Comparison of ENCODE assay signal across 8 mouse cellular contexts in the genomic region with DNA sequence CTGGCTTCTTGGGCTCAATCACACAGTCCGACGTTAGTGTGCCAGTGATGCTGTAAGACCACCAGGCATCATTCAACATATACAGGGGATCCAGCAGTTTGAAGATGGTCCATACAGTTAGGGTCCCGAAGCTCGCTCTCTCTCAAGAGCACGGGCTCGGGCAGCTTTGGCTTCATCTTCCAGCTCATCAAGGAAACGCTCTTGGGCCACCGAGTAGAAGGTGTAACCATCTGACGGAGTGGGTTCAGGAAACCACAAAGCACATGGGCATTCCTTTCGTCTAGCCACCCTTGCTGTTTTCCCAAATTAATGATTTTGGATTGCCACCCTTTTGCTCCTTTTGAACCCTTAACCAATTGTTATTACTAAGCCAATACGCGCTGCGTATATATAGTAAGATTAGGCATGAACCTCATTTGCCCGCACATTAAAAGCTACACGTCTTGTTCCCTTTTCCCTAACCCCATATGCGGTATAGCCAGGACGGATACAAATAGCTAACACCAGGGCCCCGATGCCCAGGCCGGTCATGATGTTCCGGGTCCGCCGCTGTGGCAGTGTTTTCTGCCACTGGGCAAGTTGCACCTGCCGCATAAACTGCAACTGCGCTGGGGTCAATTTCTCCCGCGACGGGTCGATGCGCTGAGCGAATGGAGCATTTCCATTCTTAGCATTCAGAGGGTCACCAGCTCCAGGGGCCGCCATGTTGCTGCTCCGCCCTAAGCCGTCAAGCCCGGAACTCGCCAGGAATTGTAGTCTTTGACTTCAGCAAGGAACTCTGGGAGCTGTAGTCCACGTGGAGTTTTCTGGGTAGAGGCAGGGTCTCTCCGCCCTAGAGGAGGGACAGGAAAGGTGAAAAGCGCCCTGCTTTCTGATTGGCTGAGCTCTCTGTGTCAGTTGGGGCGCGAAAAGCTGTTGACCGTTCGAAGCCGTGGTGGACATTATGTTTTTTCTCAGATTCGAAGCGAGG. TPM values are rescaled to one million over a fixed set of nuclear protein-coding genes. Genes with fewer than 3 reads are reported as not detected.
A peak's percentile ranks its signal among the peaks of the same experiment; 100 is the strongest.
DNase-seq lines count a peak whose midpoint lies in the region; ATAC-seq and TF ChIP-seq lines count a peak whose summit lies in the region.

A gene (plus strand): TSS at position 790 of the 970 bp plus-strand sequence.
A gene (minus strand): TSS at position 892 of the 970 bp plus-strand sequence.

- in situ Hi-C loops in CH12.LX (cut with MboI; ENCODE audit: low pct_ligation_motif_present, low pct_unique_long_range_greater_than_20kb, low sequenced_read_pairs), result no loop called here

- H3K4me3 ChIP-seq in CH12.LX (replicated peaks in 1 of 3; ENCODE audit: low read depth in 2 of 3, low read length in 2 of 3, poor library complexity in 1 of 3), result peak within 1 kb of the TSS; percentile 77 to 91 (median 82)
- peak within 1 kb of the TSS; percentile 70 to 80 for H3K4me3 ChIP-seq in heart, embryonic 14.5 days (ENCODE audit: control insufficient read depth in 1 of 2, insufficient read depth in 1 of 2, low read depth in 1 of 2, low read length in 2 of 2)
- H3K4me3 ChIP-seq in liver, embryonic 11.5 days (ENCODE audit: low read depth, low read length), result peak within 1 kb of the TSS; percentile 84

- H3K9ac ChIP-seq in CH12.LX (ENCODE audit: insufficient read depth, low read depth), result peak within 1 kb of the TSS; percentile 66
- H3K9ac ChIP-seq in heart, embryonic 14.5 days (ENCODE audit: low read length), result peak within 1 kb of the TSS; percentile 83
- H3K9ac ChIP-seq in liver, embryonic 11.5 days (ENCODE audit: low read depth, low read length), result peak within 1 kb of the TSS; percentile 84

- no peak for TF ChIP-seq CTCF in CH12.LX (conservative IDR thresholded peaks at IDR 0.05 in 1 of 2, IDR thresholded peaks at IDR 0.05 in 1 of 2; ENCODE audit: low read depth in 2 of 2, low read length in 2 of 2)

- TF ChIP-seq EP300 in CH12.LX (IDR thresholded peaks at IDR 0.05; ENCODE audit: low read length), result no peak

- ATAC-seq in heart, embryonic 14.5 days (ENCODE audit: insufficient number of reproducible peaks, insufficient read depth, low FRiP score, low read depth), result peak; percentile 91
- ATAC-seq in liver, embryonic 11.5 days (replicated peaks; ENCODE audit: low FRiP score), result peak; percentile 94

- 6% methylated on average over 45 of the region's 45 CpGs for WGBS in heart, embryonic 14.5 days
- WGBS in liver, embryonic 11.5 days, result 7% methylated on average over 45 of the region's 45 CpGs

- dilution Hi-C loops in CH12.LX (cut with MboI; ENCODE audit: extremely low pct_ligation_motif_present, extremely low pct_unique_long_range_greater_than_20kb, low sequenced_read_pairs), result no loop called here

- H3K4me2 ChIP-seq in CH12.LX (ENCODE audit: insufficient read depth, low read depth, poor library complexity, severe bottlenecking), result peak within 1 kb of the TSS; percentile 60
- H3K4me2 ChIP-seq in heart, embryonic 14.5 days (ENCODE audit: low read length), result peak within 1 kb of the TSS; percentile 94
- peak within 1 kb of the TSS; percentile 83 for H3K4me2 ChIP-seq in liver, embryonic 11.5 days

- H3K9me3 ChIP-seq in CH12.LX (replicated peaks; ENCODE audit: low read length), result no peaks in the 10 kb centered on the region
- H3K9me3 ChIP-seq in heart, embryonic 14.5 days (ENCODE audit: control insufficient read depth, low read length), result no peaks in the 10 kb centered on the region
- H3K9me3 ChIP-seq in liver, embryonic 11.5 days (ENCODE audit: control insufficient read depth, low read length), result no peaks in the 10 kb centered on the region

- peaks cover 14 to 43% of the 10 kb centered on the region in 2 experiments for H3K36me3 ChIP-seq in CH12.LX (replicated peaks in 1 of 2; ENCODE audit: control insufficient read depth in 1 of 2, insufficient read depth in 1 of 2, low read length in 1 of 2)
- peaks cover 12% of the 10 kb centered on the region; the same call in 1 of the 2 replicates for H3K36me3 ChIP-seq in heart, embryonic 14.5 days (ENCODE audit: control insufficient read depth, insufficient read depth, low read length)
- peaks cover 5% of the 10 kb centered on the region; the same call in 1 of the 2 replicates for H3K36me3 ChIP-seq in liver, embryonic 11.5 days (ENCODE audit: control insufficient read depth, insufficient read depth, low read length)
- H3K36me3 ChIP-seq in splenic B cell, adult 2 months (ENCODE audit: control insufficient read depth, insufficient read depth, low read length, poor library complexity, severe bottlenecking), result no peaks in the 10 kb centered on the region

- TF ChIP-seq RAD21 in CH12.LX (IDR thresholded peaks at IDR 0.05; ENCODE audit: low read depth, low read length), result no peak

- peaks cover 13 to 42% of the 10 kb centered on the region in 2 experiments for H3K4me1 ChIP-seq in CH12.LX (ENCODE audit: control insufficient read depth in 1 of 2, insufficient read depth in 2 of 2)
- peaks cover 13 to 22% of the 10 kb centered on the region in 2 experiments for H3K4me1 ChIP-seq in heart, embryonic 14.5 days (ENCODE audit: control insufficient read depth in 2 of 2, insufficient read depth in 2 of 2, low read length in 2 of 2)
- H3K4me1 ChIP-seq in liver, embryonic 11.5 days (replicated peaks; ENCODE audit: control insufficient read depth, insufficient read depth, low read length), result peaks cover 16% of the 10 kb centered on the region

- peak within 1 kb of the TSS; percentile 37; the same call in 1 of the 2 replicates for H3K27ac ChIP-seq in CH12.LX (ENCODE audit: insufficient read depth, low read depth)
- peak within 1 kb of the TSS; percentile 47 to 77; a peak in 3 of 4 replicates for H3K27ac ChIP-seq in heart, embryonic 14.5 days (replicated peaks in 1 of 2; ENCODE audit: control insufficient read depth in 1 of 2, insufficient read depth in 1 of 2, low read depth in 2 of 2, low read length in 2 of 2)
- peak within 1 kb of the TSS; percentile 40 for H3K27ac ChIP-seq in liver, embryonic 11.5 days (ENCODE audit: low read depth, low read length)

- H3K79me2 ChIP-seq in CH12.LX (replicated peaks; ENCODE audit: control insufficient read depth, extremely low read depth, insufficient read depth, poor library complexity, severe bottlenecking), result no peaks in the 10 kb centered on the region; the same call in 1 of the 2 replicates

- peak; percentile 92 for TF ChIP-seq POLR2A in CH12.LX (IDR thresholded peaks at IDR 0.05; ENCODE audit: low read depth, low read length)

- H3K27me3 ChIP-seq in CH12.LX (replicated peaks), result no peaks in the 10 kb centered on the region
- H3K27me3 ChIP-seq in heart, embryonic 14.5 days (ENCODE audit: control insufficient read depth, insufficient read depth, low read length), result no peaks in the 10 kb centered on the region
- no peaks in the 10 kb centered on the region for H3K27me3 ChIP-seq in liver, embryonic 11.5 days (replicated peaks; ENCODE audit: control insufficient read depth, insufficient read depth, low read length)
- no peaks in the 10 kb centered on the region for H3K27me3 ChIP-seq in splenic B cell, adult 2 months (ENCODE audit: control insufficient read depth, insufficient read depth, low read length, poor library complexity, severe bottlenecking)

- DNase-seq in CH12.LX (ENCODE audit: extremely low read depth), result peak; percentile 96
- peak; percentile 63 for DNase-seq in c-Kit-negative CD71-positive TER-119-positive erythroid progenitor cells, embryonic 14.5 days (ENCODE audit: low read depth, low spot score)
- peak; percentile 75 for DNase-seq in fibroblast of lung, adult 2 months (ENCODE audit: low read depth)
- peak; percentile 91 for DNase-seq in kidney, postnatal 10 days
- peak; percentile 79 for DNase-seq in liver, embryonic 11.5 days (ENCODE audit: low spot score)
- DNase-seq in naive thymus-derived CD4-positive, alpha-beta T cell, adult 2 months (ENCODE audit: low read depth), result peak; percentile 87
- peak; percentile 85 for DNase-seq in splenic B cell, adult 2 months (ENCODE audit: low read depth, low spot score)

TF ChIP-seq in CH12.LX, 34 proteins besides CTCF, POLR2A, EP300 and RAD21 (continues in another document):
- no peak for TF ChIP-seq PAX5 (IDR thresholded peaks at IDR 0.05; ENCODE audit: low read length)
- peak; percentile 60; the same call in 1 of the 2 replicates for TF ChIP-seq USF2 (conservative IDR thresholded peaks at IDR 0.05; ENCODE audit: low read depth, low read length)
- TF ChIP-seq JUND (conservative IDR thresholded peaks at IDR 0.05; ENCODE audit: low read depth, low read length), result peak; percentile 37; the same call in 1 of the 2 replicates
- peak; percentile 85 for TF ChIP-seq ZMIZ1 (IDR thresholded peaks at IDR 0.05; ENCODE audit: low read depth, low read length)
- TF ChIP-seq MAX (IDR thresholded peaks at IDR 0.05; ENCODE audit: low read length), result peak; percentile 99
- no peak for TF ChIP-seq CHD1 (IDR thresholded peaks at IDR 0.05; ENCODE audit: low read depth, low read length)
- peak; percentile 98 for TF ChIP-seq ELF1 (IDR thresholded peaks at IDR 0.05; ENCODE audit: low read depth, low read length)
- no peak for TF ChIP-seq ZNF384 (IDR thresholded peaks at IDR 0.05; ENCODE audit: low read depth, low read length)
- TF ChIP-seq ETS1 (conservative IDR thresholded peaks at IDR 0.05; ENCODE audit: low read depth, low read length), result peak; percentile 33; the same call in 1 of the 2 replicates
- TF ChIP-seq BHLHE40 (IDR thresholded peaks at IDR 0.05; ENCODE audit: low read depth, low read length), result no peak
- TF ChIP-seq USF1 (IDR thresholded peaks at IDR 0.05; ENCODE audit: low read depth, low read length), result peak; percentile 22; the same call in 1 of the 2 replicates
- TF ChIP-seq ZC3H11A (IDR thresholded peaks at IDR 0.05; ENCODE audit: low read depth, low read length), result no peak
- peak; percentile 73; the same call in 1 of the 2 replicates for TF ChIP-seq MEF2A (IDR thresholded peaks at IDR 0.05; ENCODE audit: borderline replicate concordance, low read depth, low read length)
- peak; percentile 99 for TF ChIP-seq HCFC1 (IDR thresholded peaks at IDR 0.05; ENCODE audit: low read depth, low read length)
- TF ChIP-seq NRF1 (IDR thresholded peaks at IDR 0.05; ENCODE audit: low read depth, low read length), result peak; percentile 59
- TF ChIP-seq MYC (IDR thresholded peaks at IDR 0.05; ENCODE audit: low read depth, low read length), result peak; percentile 90

RNA-seq across cellular contexts. Expression of the first gene that starts in this region (rescaled TPM):
- total RNA-seq in CH12.LX (2012; rRNA removed) (2.5 and 3.4 TPM in 2 replicates), CH12.LX (2014; rRNA removed) (0.65 and 0.98 TPM in 2 replicates)
- polyA plus RNA-seq in CH12.LX (2012; ENCODE audit: insufficient read length, low read depth), result 0.85 and 0.96 TPM in 2 replicates
- polyA plus RNA-seq in heart, embryonic 14.5 days (2014; fragmentation: Nextera tagmentation; extraction: Ambion mirVana), result 0.51 and 1.1 TPM in 2 replicates
- polyA plus RNA-seq in liver, embryonic 11.5 days (2014; fragmentation: Nextera tagmentation; extraction: Ambion mirVana), result 1.2 and 1.4 TPM in 2 replicates

RNA-seq across cellular contexts. Expression of the second gene that starts in this region (rescaled TPM):
- 285 TPM in 2 replicates for total RNA-seq in CH12.LX (2012; rRNA removed)
- 177 and 179 TPM in 2 replicates for total RNA-seq in CH12.LX (2014; rRNA removed)
- polyA plus RNA-seq in CH12.LX (2012; ENCODE audit: insufficient read length, low read depth), result 113 and 117 TPM in 2 replicates
- polyA plus RNA-seq in heart, embryonic 14.5 days (2014; fragmentation: Nextera tagmentation; extraction: Ambion mirVana), result 188 and 203 TPM in 2 replicates
- 190 and 197 TPM in 2 replicates for polyA plus RNA-seq in liver, embryonic 11.5 days (2014; fragmentation: Nextera tagmentation; extraction: Ambion mirVana)

Comparison
In these comparisons a context has a peak if more than half of its experiments do, and no peak if none do; other contexts are left out.
1. Peak in every context shown above with its lines: DNase-seq, ATAC-seq, H3K4me3 ChIP-seq and H3K27ac ChIP-seq.